Mouse (Mus musculus) erythroblast, adult 5-6 weeks (primary cell): ENCODE results near the gene Bckdhb. TPM values are rescaled to one million over a fixed set of nuclear protein-coding genes. Genes with fewer than 3 reads are reported as not detected.
"Not testable (repeated sequence)": the region's sequence is repeated elsewhere in the genome, so short reads cannot be mapped to it uniquely, and the experiment has no call there.

Experiments used
- ATAC-seq: replicated peaks from 2 replicates; pipeline ENCODE4 v1.8.0; 2016; ENCODE audit warnings: moderate number of reproducible peaks, mild to moderate bottlenecking, moderate TSS enrichment, inconsistent platforms; ENCODE audit not compliant: poor library complexity, low FRiP score, severe bottlenecking
- total RNA-seq, 2 experiments: library from RNA; stranded (forward) in 1 of 2; stranded (reverse) in 1 of 2; fragments of 150-400 nt in 1 of 2; fragments of 200-764, 138-1000 nt in 1 of 2; gene quantifications; 2 replicates each; pipeline versions ENCODE4 v1.2.3 to v1.2.4; 2015 to 2017; ENCODE audit warnings: low replicate concordance in 2 of 2

Bckdhb gene
- total RNA-seq, 2 experiments from 2014 or later = 5.0 to 12.6 TPM

DNA sequence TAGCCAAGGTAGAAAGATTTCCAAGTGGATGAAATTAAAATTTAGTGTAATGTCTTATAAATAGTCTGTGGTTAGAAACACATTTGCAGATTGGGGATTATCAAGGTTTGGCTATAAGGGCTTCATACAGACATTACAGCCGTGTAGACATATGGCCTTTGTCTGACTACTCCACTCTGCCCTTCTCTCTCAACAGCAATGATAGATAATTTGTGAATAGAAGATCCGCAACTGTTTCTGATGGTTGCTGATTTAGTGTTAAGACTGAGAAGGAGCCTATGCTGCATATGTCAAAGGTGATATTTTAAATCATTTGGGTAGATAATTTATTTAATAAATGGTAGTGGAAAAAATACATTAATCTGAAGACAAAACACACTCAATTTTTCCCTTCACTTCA is 115.4 kb downstream of the Bckdhb start:
- no peak for ATAC-seq

DNA sequence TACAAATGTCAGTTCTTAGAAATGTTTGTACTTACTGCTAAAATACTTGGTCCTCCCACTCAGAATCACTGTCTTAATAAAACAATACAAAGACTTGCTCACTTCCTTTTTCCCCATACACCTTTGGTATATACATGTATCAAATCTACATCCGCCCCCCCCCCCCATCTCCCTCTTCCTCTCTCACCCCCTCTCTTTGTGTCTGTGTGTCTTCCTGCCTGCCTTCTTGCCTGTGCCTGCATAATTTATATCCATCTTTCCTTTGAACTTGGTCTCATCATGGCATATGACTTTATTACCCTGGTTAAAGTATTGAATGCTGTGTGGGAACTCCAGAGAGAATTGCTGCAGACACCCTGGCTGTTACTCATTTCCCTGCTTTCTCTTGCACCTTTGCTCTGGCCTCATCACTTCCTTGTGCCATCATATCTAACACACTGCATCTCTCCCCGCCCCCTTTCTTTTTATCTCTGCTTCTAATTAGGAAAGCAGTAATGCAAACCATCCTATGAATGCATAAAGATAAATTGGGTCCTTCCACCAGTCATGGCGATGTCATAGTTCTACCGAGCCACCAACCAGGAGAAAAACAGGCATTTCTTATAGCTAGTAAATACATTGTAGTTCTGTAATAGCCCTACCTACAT is 116.8 kb downstream of the Bckdhb start:
- ATAC-seq = no peak

DNA sequence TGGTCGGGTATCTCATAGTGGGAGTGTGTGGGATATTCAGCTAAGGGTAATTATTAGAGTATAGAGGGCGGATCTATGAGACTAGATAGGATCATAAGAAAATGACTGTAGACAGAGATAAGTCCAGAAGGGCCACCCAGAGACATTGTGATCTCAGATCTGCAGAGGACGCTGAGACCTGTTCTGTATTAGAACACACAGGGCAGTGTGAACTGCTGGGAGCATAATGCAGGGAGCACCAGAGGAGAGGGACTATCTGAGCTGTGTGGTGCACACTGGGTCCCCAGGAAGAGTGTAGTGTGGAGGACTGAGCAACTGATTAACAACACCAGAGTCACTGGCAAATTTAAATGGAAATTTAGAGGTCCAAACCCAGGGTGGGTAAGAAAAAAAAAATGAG is 117.6 kb downstream of the Bckdhb start:
- ATAC-seq = no peak

DNA sequence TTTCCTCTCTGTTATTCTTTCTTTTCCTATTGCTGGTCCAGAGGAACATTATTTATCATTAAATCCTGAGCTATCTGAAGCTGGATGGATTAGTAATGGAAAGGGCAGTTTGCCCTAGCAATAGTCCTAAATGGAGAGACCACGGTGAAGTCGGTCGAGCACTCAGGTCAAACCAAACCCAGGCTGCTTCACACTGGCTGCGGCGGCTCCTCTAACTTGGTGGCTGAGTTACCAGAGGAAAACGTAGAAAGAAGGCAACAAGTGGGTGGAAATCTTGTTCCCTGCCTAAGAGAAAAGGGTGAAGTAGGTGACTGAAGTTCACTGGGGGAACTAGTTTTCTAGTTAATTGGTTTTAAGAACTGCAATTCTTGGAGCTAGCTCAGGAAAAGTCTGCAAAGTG is 119.2 kb downstream of the Bckdhb start:
- no peak for ATAC-seq

DNA sequence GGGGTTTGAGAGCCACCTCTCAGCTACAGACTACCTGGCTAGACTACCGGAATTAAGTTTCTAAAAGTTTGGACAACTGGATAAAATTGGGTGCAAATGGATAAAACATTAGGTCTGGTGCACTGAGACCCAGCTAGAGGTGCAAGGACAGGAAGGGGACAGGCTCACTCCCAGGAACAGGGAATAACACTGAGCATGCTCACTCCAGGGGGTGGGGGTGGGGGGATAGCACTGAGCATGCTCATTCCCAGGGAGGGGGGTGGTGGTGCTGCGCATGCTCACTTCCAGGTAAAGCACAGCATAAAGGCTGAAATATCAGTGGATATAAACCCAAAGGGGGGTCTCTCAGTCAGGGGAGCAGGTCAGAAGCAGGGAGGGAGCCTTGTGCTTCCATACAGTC is 120.7 kb downstream of the Bckdhb start:
- ATAC-seq = no peak

DNA sequence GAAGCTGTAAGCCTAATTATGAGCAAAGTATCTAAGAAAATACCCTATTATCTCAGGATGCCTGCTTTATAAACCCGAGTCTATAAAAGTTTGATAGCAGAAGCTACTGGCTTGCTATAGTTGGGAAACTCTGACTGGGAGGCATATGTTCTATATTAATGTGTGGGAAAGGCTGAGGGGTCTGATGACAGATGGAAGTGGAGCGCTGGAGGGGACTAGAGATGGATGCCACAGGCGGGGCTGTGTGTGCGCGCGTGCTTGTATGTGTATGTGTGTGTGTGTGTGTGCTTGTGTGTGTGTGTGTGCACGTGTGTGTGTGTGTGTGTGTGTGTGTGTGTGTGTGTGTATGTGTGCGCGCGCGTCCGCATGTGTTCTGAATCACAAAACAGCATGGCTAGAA is 121.4 kb downstream of the Bckdhb start:
- ATAC-seq = no peak

DNA sequence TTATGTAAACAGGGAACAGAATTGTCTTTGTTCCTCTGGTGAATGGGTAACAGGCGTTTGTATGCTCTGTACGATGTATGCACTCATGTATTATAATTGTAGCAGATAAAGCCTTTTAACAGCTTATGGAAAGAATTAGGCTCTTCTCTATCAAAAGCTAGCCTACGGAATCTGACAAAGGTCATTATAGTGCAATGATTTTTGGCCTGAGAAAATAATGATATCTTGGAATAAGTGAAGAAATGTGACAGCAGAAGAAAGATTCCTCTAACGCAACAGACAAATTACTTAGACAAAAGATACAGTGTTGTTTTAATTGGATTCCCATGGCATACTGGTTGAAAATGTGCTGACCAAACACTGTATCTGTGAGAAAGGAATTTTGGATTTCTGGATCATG is 122.0 kb downstream of the Bckdhb start:
- ATAC-seq = no peak

DNA sequence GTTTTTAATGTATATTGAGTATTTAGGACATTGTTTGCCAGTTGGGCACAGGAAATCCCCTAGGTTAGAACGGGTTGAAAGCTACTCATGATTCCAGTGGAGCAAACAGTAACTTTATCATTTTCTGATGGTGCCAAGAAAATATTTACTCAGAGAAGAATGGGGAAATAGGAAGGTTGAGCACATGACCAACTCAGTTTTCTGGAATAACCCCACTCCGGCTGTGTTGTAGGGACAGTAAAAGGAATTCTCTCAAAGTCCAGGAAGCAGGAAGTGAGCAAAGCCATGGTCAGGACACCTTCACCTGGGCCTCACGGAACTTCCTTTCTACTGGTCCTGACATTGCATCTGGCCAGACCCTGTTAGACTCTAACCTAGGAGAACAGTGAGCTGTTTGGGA is 122.5 kb downstream of the Bckdhb start:
- no peak for ATAC-seq

DNA sequence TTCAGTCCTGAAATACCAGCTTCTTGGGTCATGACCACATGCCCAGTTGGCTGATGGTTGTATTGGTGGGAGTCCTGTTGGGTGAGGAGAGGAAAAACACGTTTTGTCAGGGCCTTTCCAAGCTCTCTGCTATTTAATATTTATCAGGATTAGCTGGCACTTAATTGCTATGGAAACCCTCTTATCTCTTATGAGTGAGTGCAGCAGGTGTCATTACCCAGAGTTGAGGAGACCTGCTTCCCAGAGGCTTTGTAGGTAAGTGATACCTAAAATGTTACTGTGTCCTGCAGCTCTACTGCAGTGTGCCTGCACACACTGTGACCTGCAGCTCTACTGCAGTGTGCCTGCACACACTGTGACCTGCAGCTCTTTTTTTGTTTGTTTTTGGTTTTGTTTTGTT is 124.2 kb downstream of the Bckdhb start:
- ATAC-seq = no peak

DNA sequence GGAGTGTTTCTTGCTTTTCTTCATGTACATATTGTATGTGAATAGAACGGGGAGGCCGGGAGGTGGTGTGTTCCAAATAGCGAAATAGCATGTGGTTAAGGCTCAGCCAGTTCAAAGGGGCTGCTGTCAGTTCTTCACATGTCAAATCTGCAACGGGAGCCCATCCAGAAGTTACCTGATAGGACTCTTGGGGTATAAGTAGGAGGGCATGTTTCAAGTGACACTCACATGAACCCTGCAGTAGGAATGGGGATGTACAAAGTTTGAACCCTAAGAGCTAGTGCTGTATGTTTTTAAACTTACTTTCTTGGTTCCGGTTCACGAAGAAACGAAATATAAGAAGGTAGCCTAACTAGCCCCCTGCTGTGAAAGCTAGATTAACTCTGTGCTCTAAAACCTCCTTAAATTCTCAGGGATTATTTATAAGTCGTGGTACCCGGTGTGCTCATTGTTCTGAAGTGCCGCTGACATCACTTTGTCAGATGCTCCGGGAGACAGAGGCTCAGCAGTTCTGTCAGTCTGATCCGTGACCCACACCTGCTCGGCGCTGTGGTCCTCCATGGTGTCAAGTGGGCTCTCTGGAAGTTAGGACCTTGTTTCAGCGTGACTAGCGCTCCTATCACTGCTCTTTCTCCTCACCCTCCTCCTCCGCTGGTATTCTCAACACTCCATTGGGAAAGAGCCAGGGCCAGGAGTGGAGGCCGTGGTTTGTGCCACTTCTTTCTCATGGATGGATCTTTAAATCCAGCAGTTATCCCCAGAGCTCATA is 126.1 kb downstream of the Bckdhb start:
- no peak for ATAC-seq

DNA sequence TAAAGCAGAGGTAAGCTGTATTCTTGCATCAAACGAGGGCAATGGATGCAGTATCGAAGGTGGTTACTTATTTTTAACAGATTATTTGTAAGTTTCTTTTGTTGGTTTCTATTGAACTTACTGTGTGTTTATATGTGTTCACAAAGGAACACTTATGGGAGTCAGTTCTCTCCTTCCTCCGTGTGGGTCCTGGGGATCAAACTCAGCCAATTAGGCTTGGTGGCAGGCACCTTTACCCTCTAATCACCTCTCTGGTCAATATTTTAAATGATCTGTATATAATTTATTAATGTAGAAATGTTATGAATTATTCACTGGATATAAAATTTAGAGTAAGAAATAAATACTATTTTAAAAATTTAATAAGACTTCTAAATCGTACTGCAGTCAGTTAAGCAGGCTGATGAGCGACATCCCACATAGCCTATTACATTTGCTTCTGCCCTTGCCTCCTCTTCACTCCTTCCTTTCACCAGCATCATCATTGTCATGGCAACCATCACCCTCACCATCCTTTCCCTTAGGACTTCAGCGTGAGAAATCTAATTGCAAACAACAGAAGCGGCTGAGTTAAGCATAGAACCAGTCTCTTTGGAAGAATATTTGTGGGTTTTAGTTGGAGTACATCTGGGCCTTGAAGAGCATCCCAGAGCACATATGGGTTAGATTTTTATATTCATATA is 130.3 kb downstream of the Bckdhb start:
- no peak for ATAC-seq

DNA sequence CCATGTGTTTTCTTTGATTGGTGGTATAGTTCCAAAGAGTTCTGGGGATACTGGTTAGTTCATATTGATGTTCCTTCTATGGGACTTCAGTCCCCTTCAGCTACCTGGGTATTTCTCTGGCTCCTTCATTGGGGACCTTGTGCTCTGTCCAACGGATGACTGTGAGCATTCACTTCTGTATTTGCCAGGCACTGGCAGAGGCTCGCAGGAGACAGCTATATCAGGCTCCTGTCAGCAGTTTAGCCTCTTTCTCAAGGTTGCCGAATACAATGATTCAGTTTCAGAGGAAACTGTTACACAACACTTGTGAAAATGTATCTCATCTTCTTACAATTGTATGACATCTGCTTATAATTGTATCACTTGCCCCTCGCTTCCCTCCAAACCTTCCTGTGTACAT is 135.8 kb downstream of the Bckdhb start:
- ATAC-seq = not testable (repeated sequence)

DNA sequence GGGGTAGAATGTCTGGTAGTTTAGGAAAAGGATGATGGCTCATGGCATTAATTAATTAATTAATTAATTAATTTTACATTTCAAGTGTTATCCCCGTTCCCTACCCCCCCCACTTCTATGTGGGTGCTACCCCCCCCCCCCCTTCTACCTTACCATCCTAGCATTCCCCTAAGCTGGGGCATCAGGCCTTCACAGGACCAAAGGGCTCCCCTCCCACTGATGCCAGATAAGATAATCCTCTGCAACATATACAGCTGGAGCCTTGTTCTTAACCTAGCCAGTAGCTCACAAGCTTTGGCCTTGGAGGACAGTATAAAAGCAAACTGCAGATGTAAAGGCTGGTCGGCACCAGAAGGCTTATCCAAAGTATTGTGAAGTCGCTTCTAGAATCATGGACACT is 138.7 kb downstream of the Bckdhb start:
- ATAC-seq = no peak

DNA sequence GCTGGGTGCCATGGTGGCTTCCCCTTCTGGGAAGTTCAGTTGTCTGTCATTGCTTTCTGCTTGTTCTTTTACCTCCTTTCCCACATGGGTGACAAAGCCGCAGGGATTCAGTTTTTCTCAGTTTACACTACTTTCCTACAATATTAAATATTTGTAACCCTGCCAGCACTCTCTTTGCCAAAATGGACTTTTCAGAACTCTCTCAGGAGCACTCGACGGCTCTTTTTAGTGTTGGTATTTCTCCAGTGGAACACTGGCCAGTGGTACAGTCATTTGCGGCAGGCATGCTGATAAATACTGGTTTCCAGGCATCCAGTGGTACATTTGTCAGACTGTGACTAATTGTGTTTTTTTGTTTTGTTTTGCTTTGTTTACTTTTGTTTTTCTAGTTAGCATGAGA is 139.2 kb downstream of the Bckdhb start:
- no peak for ATAC-seq

DNA sequence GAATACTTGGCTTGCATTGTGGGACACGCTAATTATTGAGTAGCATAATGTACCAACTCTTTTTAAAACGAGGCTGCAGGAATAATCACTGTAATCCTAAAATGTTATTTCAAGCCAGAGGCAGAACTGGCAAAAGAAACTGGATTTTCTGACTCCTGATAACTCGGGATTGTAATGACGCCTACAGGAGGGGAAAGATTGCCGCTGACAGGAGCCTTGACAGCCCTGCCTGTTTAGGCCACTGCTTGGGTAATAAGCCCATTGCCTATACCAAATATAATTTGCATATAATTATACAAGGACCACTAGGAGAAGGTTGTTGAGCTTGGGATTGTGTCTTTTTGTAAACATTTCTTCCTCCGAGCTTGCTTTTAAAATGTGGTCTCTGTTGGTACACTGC is 145.3 kb downstream of the Bckdhb start:
- ATAC-seq = no peak

DNA sequence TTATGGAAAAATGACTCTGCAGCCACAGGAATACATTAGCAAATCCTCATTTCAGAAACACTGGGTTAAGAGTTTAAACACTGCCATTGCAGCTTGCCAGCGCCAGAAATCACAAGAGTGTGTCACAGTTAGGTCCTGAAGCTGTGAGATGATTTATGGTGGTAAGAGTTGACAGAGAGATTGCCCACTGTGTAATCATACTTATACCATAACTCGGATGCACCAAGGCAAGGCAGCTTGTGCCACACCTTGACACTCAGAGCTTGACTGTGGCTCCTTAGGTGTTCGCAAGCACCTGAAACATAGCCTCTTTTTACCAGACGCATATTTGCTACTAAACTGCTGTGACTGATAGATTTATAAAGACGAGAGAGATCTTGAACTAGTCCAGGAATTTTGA is 145.8 kb downstream of the Bckdhb start:
- ATAC-seq = no peak

DNA sequence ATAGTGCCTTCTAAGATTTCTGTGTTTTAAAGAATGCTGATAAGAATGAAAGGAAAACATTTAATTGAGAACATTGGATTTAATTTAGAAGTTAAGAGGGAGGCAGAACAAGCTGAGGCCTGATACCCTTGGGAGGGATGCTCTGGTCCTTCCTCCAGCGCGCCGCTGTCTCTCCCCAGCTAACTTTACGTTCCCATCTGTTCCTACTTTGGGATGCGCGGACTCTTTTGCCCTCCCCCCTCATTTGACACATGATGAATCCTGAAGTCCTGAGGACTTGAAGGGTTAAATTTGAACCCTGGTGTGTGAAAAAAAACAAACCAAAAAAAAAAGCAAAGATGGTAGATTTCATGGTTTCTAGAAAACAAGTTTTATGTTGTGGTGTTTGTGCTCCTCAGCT is 147.6 kb downstream of the Bckdhb start:
- ATAC-seq = no peak

DNA sequence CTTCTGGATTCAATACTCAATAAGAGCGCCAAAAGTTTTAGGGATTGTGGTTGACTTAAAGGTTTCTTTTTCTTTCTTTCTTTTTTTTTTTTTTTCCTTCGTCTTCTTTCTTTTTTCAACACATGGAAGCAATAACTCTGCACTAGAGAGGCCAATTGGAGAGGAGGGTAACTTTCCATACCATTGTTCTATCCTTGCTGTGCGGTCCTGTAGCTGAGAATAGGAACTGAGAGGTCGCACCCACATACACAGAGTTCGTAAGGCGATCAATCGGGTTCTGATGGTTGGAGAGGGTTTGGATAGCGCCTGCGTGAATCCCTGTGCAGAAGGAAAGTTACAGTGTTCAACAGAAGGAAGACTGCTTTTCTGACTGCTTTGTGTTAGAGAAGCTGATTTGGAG is 148.3 kb downstream of the Bckdhb start:
- no peak for ATAC-seq

DNA sequence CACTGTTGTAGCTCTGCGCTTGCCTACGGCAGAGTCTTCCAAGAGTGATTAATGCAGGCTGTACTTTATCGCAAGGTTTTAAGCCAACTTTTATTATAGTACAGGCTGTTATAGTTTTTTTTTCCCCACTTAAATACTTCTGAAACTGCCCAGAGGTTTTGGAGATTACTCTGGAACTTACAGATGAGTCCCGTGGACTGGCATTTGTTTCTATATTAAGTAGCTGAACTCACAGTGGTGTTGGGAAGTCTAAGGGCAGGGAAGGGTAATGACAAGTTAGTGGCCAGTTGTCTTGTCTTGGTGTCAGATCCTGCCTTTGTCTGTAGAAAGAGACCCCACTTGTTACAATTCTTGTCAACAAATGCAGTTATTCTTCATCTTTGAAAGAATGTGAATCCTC is 158.6 kb downstream of the Bckdhb start:
- no peak for ATAC-seq

DNA sequence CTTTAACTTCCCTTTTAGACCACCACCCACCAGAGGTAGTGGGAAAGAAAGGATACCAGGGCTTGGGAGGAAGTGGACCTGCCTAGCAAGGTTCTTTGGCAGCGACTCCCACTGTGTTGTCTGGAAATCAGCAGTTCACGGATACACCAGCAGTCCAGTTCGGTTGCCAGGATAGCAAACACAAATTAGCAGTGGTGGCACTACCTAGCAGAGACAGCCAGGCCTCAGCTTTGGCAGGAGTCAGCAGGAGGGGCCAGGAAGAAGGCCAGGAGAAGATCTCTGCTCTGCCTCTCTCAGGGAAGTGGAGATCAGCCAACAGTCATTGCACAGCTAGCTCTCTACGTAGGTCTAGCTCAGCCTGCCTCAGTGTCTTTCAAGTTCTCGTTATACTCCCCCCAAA is 159.7 kb downstream of the Bckdhb start:
- no peak for ATAC-seq
